In the genomic region with DNA sequence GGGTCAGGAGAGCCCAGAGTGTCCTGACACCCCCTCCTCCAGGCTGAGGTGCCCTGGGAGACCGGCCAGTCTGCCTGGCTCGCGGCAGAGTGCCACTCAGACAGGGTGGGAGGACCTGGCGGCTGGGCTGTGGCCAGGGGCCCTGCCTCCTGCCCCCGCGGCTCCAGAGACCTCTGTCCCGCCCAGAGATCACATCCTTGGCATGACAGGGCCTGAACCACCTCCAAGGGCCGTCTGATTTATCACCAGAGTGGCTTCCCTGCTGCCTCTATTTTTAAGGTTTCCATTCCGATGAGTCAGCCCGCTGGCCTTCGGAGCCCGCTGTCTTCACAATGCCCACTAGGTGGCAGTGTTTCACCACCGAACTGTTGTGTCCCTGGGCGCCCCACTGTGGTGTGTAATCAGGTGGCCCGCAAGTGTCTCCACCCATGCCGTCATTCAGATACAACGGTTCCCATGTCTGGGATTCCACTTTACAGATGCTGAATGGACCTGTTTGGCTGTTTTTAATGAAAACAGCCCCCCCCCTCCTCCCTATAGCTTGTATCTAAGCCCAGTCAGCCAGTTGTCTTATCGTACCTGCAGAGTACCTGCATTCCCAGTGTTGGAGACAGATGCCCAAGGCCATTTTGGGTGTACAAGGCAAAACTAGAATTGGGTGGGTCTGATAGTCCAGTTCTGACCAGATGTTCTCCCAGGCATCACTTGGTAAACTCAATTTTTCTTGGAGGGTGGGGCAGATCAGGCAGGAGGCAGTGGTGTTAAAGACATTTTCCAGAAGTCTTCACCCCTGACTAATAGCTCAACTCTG, we compare ENCODE assay signal across 9 mouse cellular contexts. TPM values are rescaled to one million over a fixed set of nuclear protein-coding genes. Genes with fewer than 3 reads are reported as not detected.
DNase-seq lines count a peak whose midpoint lies in the region; ATAC-seq lines count a peak whose summit lies in the region.
"Had no signal": no experiment of that assay in that cellular context is flagged by ENCODE, and none has a peak within 500 bp of the region (broad histone marks: within the 10 kb centered on the region; RNA-seq: fewer than 3 reads in every experiment).

No protein-coding gene starts in this region.

- H3K9ac ChIP-seq in heart, embryonic 15.5 days, result peak overlapping the region; percentile 34; the same call in 1 of the 2 replicates
- H3K9ac ChIP-seq in liver, embryonic 12.5 days, result no peak overlapping the region
- peak overlapping the region; percentile 28; the same call in 1 of the 2 replicates for H3K9ac ChIP-seq in stomach, embryonic 16.5 days (ENCODE audit: low read length)

- peak; percentile 63 to 78 for DNase-seq in CD8-positive naive resting alpha-beta T cell, adult 2 months (ENCODE audit: low read depth in 2 of 2, low spot score in 2 of 2)
- DNase-seq in c-Kit-negative CD71-positive TER-119-positive erythroid progenitor cells, embryonic 14.5 days (ENCODE audit: low read depth, low spot score), result peak; percentile 60
- peak; percentile 84 for DNase-seq in forebrain, embryonic 10.5 days (ENCODE audit: extremely low spot score, low spot score)
- DNase-seq in kidney, postnatal 14 days, result peak; percentile 87
- DNase-seq in natural killer cell, adult 2 months (ENCODE audit: low spot score in 2 of 2), result peak; percentile 75 to 77

- H3K36me3 ChIP-seq in forebrain, embryonic 10.5 days (replicated peaks), result no peaks in the 10 kb centered on the region
- H3K36me3 ChIP-seq in heart, embryonic 15.5 days, result no peaks in the 10 kb centered on the region
- H3K36me3 ChIP-seq in liver, embryonic 12.5 days, result no peaks in the 10 kb centered on the region
- no peaks in the 10 kb centered on the region for H3K36me3 ChIP-seq in stomach, embryonic 16.5 days (ENCODE audit: control insufficient read depth, insufficient read depth, low read length)

- peak overlapping the region; percentile 64 for H3K4me2 ChIP-seq in heart, embryonic 15.5 days
- H3K4me2 ChIP-seq in liver, embryonic 12.5 days, result peak overlapping the region; percentile 42
- peak overlapping the region; percentile 30; the same call in 1 of the 2 replicates for H3K4me2 ChIP-seq in stomach, embryonic 16.5 days (ENCODE audit: low read depth, low read length)

- peaks cover 73% of the 10 kb centered on the region for H3K27me3 ChIP-seq in forebrain, embryonic 10.5 days (ENCODE audit: poor library complexity, severe bottlenecking)
- H3K27me3 ChIP-seq in heart, embryonic 15.5 days, result peaks cover 58% of the 10 kb centered on the region
- peaks cover 74% of the 10 kb centered on the region for H3K27me3 ChIP-seq in liver, embryonic 12.5 days (replicated peaks)
- H3K27me3 ChIP-seq in stomach, embryonic 16.5 days (ENCODE audit: control insufficient read depth, insufficient read depth, low read length), result peaks cover 37% of the 10 kb centered on the region

- no peaks in the 10 kb centered on the region for H3K9me3 ChIP-seq in forebrain, embryonic 10.5 days
- H3K9me3 ChIP-seq in heart, embryonic 15.5 days (replicated peaks), result no peaks in the 10 kb centered on the region
- H3K9me3 ChIP-seq in liver, embryonic 12.5 days (replicated peaks), result no peaks in the 10 kb centered on the region
- H3K9me3 ChIP-seq in stomach, embryonic 16.5 days (replicated peaks; ENCODE audit: control insufficient read depth, low read length), result no peaks in the 10 kb centered on the region

- H3K27ac ChIP-seq in forebrain, embryonic 10.5 days, result no peak overlapping the region
- no peak overlapping the region for H3K27ac ChIP-seq in heart, embryonic 15.5 days
- H3K27ac ChIP-seq in liver, embryonic 12.5 days, result no peak overlapping the region
- no peak overlapping the region for H3K27ac ChIP-seq in stomach, embryonic 16.5 days (ENCODE audit: low read length)
- H3K27ac ChIP-seq: macrophage had no signal

- H3K4me3 ChIP-seq in forebrain, embryonic 10.5 days, result peak overlapping the region; percentile 35
- peak overlapping the region; percentile 38 for H3K4me3 ChIP-seq in heart, embryonic 15.5 days
- H3K4me3 ChIP-seq in liver, embryonic 12.5 days, result no peak overlapping the region
- H3K4me3 ChIP-seq in stomach, embryonic 16.5 days (replicated peaks; ENCODE audit: low read length), result no peak overlapping the region

- peaks cover 25% of the 10 kb centered on the region for H3K4me1 ChIP-seq in forebrain, embryonic 10.5 days
- H3K4me1 ChIP-seq in heart, embryonic 15.5 days (replicated peaks), result peaks cover 34% of the 10 kb centered on the region
- H3K4me1 ChIP-seq in liver, embryonic 12.5 days, result peaks cover 12% of the 10 kb centered on the region
- H3K4me1 ChIP-seq in stomach, embryonic 16.5 days (ENCODE audit: control insufficient read depth, insufficient read depth, low read length), result peaks cover 2% of the 10 kb centered on the region; the same call in 1 of the 2 replicates

- ATAC-seq in heart, embryonic 15.5 days (replicated peaks; ENCODE audit: insufficient number of reproducible peaks, insufficient read depth, low FRiP score, low read depth), result peak; percentile 44
- peak; percentile 60 for ATAC-seq in liver, embryonic 12.5 days
- ATAC-seq in stomach, embryonic 16.5 days (ENCODE audit: insufficient read depth, low FRiP score), result peak; percentile 53; the same call in 1 of the 2 replicates

- WGBS in forebrain, embryonic 10.5 days, result 6% methylated on average over 18 of the region's 18 CpGs
- 2% methylated on average over 18 of the region's 18 CpGs for WGBS in heart, embryonic 15.5 days
- WGBS in liver, embryonic 12.5 days (ENCODE audit: insufficient replicate concordance), result 3% methylated on average over 18 of the region's 18 CpGs
- 4% methylated on average over 18 of the region's 18 CpGs for WGBS in stomach, embryonic 16.5 days

RNA-seq across cellular contexts. Expression of a gene that starts 3.4 kb away (rescaled TPM):
- 0.06 and 0.12 TPM in 2 replicates for polyA plus RNA-seq in forebrain, embryonic 10.5 days (2016; fragmentation: Nextera tagmentation; extraction: Ambion mirVana)
- polyA plus RNA-seq in heart, embryonic 15.5 days (2015; fragmentation: Nextera tagmentation; extraction: Ambion mirVana), result 0.11 and 0.15 TPM in 2 replicates
- polyA plus RNA-seq in liver, embryonic 12.5 days (2016; fragmentation: Nextera tagmentation; extraction: Ambion mirVana), result not detected in 2 replicates
- polyA plus RNA-seq in stomach, embryonic 16.5 days (2015; fragmentation: Nextera tagmentation; extraction: Ambion mirVana), result 0.07 and 1.8 TPM in 2 replicates
- polyA plus RNA-seq: macrophage had no signal

RNA-seq across cellular contexts. Expression of a gene that starts 18.5 kb away (rescaled TPM):
- polyA plus RNA-seq in forebrain, embryonic 10.5 days (2016; fragmentation: Nextera tagmentation; extraction: Ambion mirVana), result 0.34 and 0.60 TPM in 2 replicates
- 6.6 and 8.3 TPM in 2 replicates for polyA plus RNA-seq in heart, embryonic 15.5 days (2015; fragmentation: Nextera tagmentation; extraction: Ambion mirVana)
- 0.13 TPM in 1 of 2 replicates, not detected in the other for polyA plus RNA-seq in liver, embryonic 12.5 days (2016; fragmentation: Nextera tagmentation; extraction: Ambion mirVana)
- polyA plus RNA-seq in stomach, embryonic 16.5 days (2015; fragmentation: Nextera tagmentation; extraction: Ambion mirVana), result 4.5 and 5.3 TPM in 2 replicates
- polyA plus RNA-seq: macrophage had no signal

RNA-seq across cellular contexts. Expression of a gene that starts 37.0 kb away (rescaled TPM):
- polyA plus RNA-seq in forebrain, embryonic 10.5 days (2016; fragmentation: Nextera tagmentation; extraction: Ambion mirVana), result 0.42 and 0.95 TPM in 2 replicates
- polyA plus RNA-seq in heart, embryonic 15.5 days (2015; fragmentation: Nextera tagmentation; extraction: Ambion mirVana), result 0.09 and 0.28 TPM in 2 replicates
- not detected in 2 replicates for polyA plus RNA-seq in liver, embryonic 12.5 days (2016; fragmentation: Nextera tagmentation; extraction: Ambion mirVana)
- polyA plus RNA-seq in stomach, embryonic 16.5 days (2015; fragmentation: Nextera tagmentation; extraction: Ambion mirVana), result 0.06 and 0.24 TPM in 2 replicates
- polyA plus RNA-seq: macrophage had no signal

RNA-seq across cellular contexts. Expression of a gene that starts 47.8 kb away (rescaled TPM):
- 1.3 and 1.6 TPM in 2 replicates for polyA plus RNA-seq in forebrain, embryonic 10.5 days (2016; fragmentation: Nextera tagmentation; extraction: Ambion mirVana)
- 0.26 and 0.63 TPM in 2 replicates for polyA plus RNA-seq in heart, embryonic 15.5 days (2015; fragmentation: Nextera tagmentation; extraction: Ambion mirVana)
- 0.14 and 0.15 TPM in 2 replicates for polyA plus RNA-seq in liver, embryonic 12.5 days (2016; fragmentation: Nextera tagmentation; extraction: Ambion mirVana)
- 0.27 TPM in 2 replicates for polyA plus RNA-seq in stomach, embryonic 16.5 days (2015; fragmentation: Nextera tagmentation; extraction: Ambion mirVana)
- polyA plus RNA-seq: macrophage had no signal

Comparison
In these comparisons a context has a peak if more than half of its experiments do, and no peak if none do; other contexts are left out.
1. H3K4me3 ChIP-seq: peak in forebrain, embryonic 10.5 days (single experiment) and heart, embryonic 15.5 days (single experiment); none in liver, embryonic 12.5 days (single experiment) and stomach, embryonic 16.5 days (single experiment).
2. Peak in every context shown above with its lines, with median percentiles within 50 percentile points of each other: DNase-seq, ATAC-seq and H3K4me2 ChIP-seq.